Mouse (Mus musculus) cortical plate, adult 2 months (tissue): Measurements from ENCODE around the gene Foxj2. TPM values are rescaled to one million over a fixed set of nuclear protein-coding genes. Genes with fewer than 3 reads are reported as not detected.

Source experiments
- H3K27ac ChIP-seq: fragments of 200-500 bp; 2 replicates; pipeline ENCODE4 v1.5.1; 2012; ENCODE audit warnings: low read length, control low read depth, inconsistent platforms; ENCODE audit not compliant: insufficient read depth
- H3K4me1 ChIP-seq: fragments of 200-500 bp; 2 replicates; pipeline ENCODE4 v1.6.1; 2011; ENCODE audit warnings: low read length; ENCODE audit not compliant: control insufficient read depth, insufficient read depth
- H3K4me3 ChIP-seq: fragments of 200-500 bp; 2 replicates; pipeline ENCODE4 v1.5.1; 2011; ENCODE audit warnings: mild to moderate bottlenecking, low read length, control low read depth; ENCODE audit not compliant: insufficient read depth
- CTCF ChIP-seq: fragments of 200-500 bp; IDR thresholded peaks from 2 replicates; pipeline ENCODE4 v1.5.1; 2011; ENCODE audit warnings: mild to moderate bottlenecking, control low read depth, low read length; ENCODE audit not compliant: insufficient read depth; ENCODE audit errors: extremely low read depth
- POLR2A ChIP-seq: fragments of 200-500 bp; IDR thresholded peaks from 2 replicates; pipeline ENCODE4 v1.6.1; 2011; ENCODE audit warnings: mild to moderate bottlenecking, low read length, control low read depth; ENCODE audit not compliant: insufficient read depth; ENCODE audit errors: extremely low read depth
- polyA plus RNA-seq: library from polyadenylated mRNA; depleted of rRNA; stranded (reverse); fragments of >200 nt; gene quantifications from 2 replicates; pipeline ENCODE4 v1.2.3, GENCODE M21; 2012

The Foxj2 gene
- polyA plus RNA-seq, 1 experiment, result 12.7 TPM

DNA sequence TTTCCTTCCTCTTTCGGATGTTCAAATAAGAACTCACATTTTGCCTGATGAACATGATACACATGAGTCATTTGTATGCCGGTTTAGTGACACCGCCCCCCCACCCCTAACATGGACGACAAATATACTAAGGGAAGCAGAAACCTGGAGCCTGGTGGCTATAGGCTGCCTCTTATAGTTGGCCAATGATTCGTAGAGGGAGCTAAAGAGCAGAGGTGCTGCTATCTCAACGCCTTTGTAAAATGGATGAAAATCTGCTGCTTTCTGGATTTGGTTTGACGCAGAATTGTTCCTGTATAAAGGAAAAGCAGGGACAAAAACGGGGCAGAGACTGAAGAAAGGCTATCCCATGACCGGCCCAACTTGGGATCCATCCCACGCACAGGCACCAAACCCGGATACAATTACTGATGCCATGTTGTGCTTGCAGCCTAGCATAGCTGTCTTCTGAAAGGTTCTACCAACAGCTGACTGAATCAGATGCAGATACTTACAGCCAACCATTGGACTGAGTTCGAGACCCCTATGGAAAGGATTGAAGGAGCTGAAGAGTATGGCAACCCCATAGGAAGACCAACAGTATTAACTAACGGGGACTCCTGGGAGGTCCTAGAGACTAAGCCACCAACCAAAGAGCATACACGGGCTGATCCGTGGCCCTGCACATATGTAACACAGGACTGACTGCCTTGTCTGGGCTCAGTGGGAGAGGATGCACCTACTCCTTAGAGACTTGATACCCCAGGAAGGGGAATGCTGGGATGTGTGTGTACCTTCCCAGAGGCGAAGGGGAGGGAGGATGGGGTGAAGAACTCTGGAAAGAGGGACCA lies 7.7 kb upstream of the Foxj2 start:
- H3K4me3 ChIP-seq, result peak overlapping the region; percentile 53
- H3K4me1 ChIP-seq, result peaks cover 3% of the 10 kb centered on the region
- peak overlapping the region; percentile 74 for H3K27ac ChIP-seq
- TF ChIP-seq CTCF, result no peak
- TF ChIP-seq POLR2A, result no peak

DNA sequence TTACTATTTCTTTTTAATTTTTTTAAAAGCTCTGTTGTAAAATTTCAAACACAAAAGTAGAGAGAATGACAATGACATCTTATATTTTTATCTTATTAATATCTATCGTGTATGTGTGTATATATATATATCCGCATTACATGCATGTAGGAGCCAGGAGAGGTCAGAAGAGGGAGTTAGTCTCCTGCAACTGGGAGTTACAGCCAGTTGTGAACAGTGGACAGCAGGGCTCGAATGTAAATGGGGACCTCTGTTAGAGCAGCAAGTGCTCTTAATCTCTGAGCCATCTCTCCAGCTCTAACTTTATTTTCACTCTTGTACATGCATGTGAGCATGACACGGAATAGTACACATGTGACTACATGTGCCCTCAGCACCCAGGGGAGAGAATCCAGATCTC lies 7.0 kb upstream of the Foxj2 start:
- TF ChIP-seq CTCF (no peak), POLR2A (no peak)
- Histone ChIP-seq H3K4me3 (no peak overlapping the region), H3K4me1 (peaks cover 3% of the 10 kb centered on the region), H3K27ac (no peak overlapping the region)

DNA sequence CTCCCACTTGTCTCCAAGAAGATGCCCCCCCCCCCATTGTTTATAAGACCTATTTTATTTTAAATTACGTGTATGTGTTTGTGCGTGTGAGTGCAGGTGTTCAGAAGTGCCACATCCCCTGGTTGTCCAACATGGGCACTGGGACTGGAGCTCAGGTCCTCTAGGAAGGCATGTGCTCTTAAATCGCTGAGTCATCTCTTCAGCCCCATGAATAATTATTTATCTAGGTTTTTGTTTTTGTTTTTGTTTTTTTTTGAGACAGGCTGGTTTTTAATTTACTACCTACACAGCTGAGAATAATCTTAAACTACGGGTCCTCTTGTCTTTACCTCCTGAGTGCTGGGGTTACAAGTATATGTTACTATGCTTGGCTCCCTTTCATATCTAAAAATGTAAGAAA lies 6.1 kb upstream of the Foxj2 start:
- no peak for TF ChIP-seq CTCF
- no peak for TF ChIP-seq POLR2A
- H3K4me3 ChIP-seq, result no peak overlapping the region
- H3K4me1 ChIP-seq, result peaks cover 3% of the 10 kb centered on the region
- no peak overlapping the region for H3K27ac ChIP-seq

DNA sequence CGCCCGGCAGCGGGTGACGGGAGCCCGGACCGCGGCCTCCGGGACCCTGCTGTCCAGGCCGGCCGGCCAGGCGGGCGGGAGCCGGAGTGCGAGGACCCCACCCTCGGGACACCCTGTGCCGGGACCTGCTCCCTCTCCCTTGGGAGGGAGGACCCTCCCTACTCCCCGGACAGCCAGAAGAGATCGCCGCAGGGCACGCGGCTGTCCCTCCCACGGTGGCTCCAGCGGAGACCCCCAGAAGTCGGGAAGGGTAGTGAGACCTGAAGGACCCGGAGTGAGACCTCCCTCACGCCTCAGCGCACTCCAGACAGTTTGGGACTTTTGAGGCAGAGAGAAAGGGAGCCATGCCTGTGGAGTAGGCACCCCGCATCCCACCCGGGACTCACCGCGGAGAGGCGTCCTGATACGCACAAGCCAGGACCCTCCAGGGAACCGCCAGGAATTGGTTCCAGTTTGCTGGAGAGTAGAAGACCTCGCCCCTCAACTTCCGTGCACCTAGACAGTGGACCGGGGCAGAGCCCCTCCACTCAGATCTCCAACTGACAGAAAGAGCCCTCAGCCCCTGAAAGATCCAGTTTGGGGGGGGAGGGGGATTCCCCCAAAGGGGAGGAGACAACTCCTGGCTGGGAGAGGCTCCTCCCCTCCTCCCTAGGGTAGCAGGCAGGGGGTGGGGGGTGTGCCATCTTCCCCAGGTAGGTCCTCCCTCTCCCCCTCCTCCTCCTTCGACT lies 521 bp downstream of the Foxj2 start:
- TF ChIP-seq POLR2A (no peak), CTCF (no peak)
- H3K27ac ChIP-seq, result peak overlapping the region; percentile 7; the same call in 1 of the 2 replicates
- peaks cover 8% of the 10 kb centered on the region; the same call in 1 of the 2 replicates for H3K4me1 ChIP-seq
- peak overlapping the region; percentile 92 for H3K4me3 ChIP-seq

DNA sequence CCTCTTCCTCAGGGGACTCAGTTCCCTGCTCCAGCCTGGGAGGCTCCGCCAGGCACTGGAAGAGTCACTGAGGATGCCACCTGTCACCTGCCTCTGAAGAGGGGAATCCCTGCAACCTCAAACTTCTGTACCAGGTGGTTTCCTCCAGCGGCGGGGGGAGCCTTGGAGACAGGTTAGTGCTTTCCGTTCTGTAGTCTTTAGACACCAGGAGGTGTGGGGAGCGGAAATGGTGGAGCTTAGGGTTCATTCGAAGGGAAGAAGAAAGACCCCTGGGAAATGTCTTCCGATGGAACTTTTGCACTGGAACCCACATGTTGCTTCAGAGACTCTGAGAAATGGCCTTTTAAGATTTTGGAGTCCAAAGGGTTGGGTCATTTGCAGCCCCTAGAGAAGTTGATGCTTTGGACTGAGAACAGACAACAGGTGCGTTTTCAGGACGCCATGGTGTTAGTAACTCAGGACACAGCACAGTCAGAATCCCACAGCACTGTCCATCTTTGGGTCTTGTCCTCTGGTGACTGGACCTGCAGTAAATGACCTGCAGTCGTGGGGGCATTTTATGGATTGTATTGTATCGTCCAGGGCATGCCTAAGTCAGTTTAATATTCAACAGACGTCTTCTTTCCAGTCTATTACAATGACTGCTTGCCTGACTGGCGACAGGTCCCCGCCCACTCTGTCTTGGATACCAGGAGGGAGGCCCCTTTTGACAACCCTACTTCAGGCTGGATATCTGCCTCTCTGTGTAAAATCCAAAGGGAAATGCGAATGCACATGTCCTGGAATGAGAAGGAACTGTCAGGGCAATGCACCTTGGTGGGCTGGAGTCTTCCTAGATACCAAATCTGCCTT lies 1.3 kb downstream of the Foxj2 start:
- Histone ChIP-seq H3K27ac (no peak overlapping the region), H3K4me1 (peaks cover 12% of the 10 kb centered on the region; the same call in 1 of the 2 replicates), H3K4me3 (peak overlapping the region; percentile 92)
- TF ChIP-seq POLR2A (no peak), CTCF (no peak)

DNA sequence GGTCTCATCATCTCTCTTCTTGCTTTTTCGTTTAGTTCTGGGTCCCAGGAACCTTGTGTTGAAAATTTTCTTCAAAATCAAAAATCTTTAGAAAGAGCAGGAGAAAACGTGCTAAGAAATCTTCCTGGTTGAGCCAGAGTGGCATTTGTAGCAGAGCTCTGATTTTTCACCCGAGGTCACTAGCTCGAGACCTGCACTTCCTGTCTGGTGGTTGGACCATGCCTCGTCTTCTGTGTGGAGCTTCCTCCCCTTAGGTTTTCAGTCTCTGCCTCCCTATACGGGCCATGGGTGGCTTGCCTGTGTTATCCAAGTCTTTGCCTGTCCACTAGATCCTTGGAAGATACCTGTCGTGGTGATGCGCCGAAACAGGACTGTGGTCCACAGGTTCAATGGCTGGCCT lies 2.1 kb downstream of the Foxj2 start:
- Histone ChIP-seq H3K4me1 (peaks cover 15% of the 10 kb centered on the region), H3K4me3 (no peak overlapping the region; the same call in 1 of the 2 replicates), H3K27ac (no peak overlapping the region)
- no peak for TF ChIP-seq CTCF

DNA sequence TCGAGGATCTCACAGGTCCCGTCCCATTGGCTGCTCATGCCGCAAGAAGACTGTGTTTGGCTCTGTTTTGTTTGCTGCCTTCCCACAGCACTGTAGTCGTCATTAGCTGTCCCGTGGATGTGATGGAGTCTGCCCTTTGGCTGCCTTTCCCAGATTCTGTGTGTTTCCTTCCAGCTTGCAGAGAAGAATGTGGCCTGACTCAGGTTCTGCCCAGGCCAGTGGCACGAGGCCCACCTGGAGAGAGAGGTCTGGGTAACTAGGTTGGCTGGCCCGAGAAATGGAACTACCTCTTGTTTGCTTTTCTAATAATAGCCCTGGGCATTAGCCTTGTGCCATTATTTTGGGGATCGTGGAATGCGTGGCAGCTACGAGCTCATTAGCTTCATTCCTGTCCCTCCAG lies 4.4 kb downstream of the Foxj2 start:
- TF ChIP-seq POLR2A (no peak), CTCF (no peak)
- no peak overlapping the region for H3K27ac ChIP-seq
- peaks cover 15% of the 10 kb centered on the region for H3K4me1 ChIP-seq
- H3K4me3 ChIP-seq, result no peak overlapping the region

DNA sequence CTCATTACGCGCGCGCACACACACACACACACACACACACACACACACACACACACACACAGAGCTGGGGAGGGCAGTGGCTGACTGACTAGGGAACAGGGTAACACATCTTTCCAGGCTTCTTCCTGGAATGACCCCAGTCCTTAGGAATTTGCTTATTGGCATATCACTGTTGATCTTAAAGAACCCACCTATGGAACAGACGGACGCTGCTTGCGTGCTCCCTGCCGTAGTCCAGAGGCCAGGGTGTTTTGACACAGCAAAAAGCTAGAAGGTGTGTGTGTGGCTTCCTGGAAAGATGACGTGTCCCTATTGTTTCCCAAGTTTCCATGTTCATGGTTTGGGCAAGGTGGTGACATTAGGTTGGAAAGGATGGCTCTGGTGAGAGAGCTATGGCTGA lies 5.5 kb downstream of the Foxj2 start:
- peaks cover 15% of the 10 kb centered on the region for H3K4me1 ChIP-seq
- H3K4me3 ChIP-seq, result no peak overlapping the region
- no peak for TF ChIP-seq CTCF
- no peak for TF ChIP-seq POLR2A
- no peak overlapping the region for H3K27ac ChIP-seq

DNA sequence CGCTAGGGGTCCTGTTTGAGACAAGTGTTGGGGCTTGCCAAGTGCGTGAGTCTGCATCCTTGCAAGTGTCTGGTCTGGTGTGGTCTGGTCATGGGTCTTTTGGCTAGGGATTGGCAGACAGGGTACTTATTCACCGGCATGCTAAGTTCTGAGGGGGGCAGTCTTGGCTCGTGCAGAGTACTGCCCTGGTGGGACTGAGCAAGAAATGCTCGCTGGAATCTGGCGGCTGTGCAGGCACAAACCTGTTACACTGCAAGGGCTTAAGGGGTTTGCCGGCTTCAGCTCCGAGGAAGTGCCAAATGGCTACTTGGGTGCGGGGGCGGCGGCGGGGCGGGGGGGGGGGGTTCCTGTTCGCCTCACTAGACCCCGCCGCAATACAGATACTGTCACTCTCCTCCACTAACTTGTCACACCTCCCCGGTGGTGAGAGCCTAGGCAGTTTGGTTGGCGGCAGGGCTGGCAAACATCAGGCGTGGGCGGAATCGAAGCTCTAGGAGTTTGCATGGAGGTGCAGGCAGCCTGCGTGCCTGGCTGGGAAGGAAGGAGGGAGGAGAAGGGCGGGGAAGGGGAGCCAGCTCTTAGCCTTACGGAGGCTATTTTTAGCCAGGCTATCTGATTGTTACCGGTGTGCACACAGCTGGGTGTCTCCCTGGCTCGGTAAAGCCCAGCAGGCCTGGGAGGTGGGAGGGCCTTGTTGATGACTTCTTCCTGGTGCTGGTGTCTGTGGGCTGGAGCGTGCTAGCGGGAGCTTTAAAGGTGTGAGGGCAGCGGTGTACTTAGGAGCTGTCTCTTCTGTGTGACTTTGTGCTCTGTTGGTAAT lies 6.4 kb downstream of the Foxj2 start:
- no peak for TF ChIP-seq CTCF
- TF ChIP-seq POLR2A, result no peak
- H3K27ac ChIP-seq, result no peak overlapping the region
- peaks cover 15% of the 10 kb centered on the region for H3K4me1 ChIP-seq
- H3K4me3 ChIP-seq, result peak overlapping the region; percentile 44
